8 mouse cellular contexts compared by ENCODE assay signal in the genomic region with DNA sequence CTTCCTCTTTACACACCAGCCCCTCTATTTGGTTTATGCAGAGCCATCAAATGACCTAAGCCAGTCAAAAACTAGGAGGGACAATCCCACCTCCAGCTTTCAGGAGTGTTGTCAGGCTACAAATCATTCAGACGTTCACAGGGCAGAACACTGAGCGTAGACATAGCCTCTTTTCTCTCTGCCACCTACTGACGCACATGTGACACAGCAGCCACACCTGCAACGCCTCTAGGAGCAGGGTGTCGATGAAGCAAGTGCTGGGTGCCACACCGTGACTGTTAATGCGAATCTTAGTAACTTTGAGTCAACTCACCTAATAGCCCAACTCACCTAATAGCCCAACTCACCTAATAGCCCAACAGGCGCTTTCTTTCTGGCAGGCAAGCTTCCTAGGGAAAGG. TPM values are rescaled to one million over a fixed set of nuclear protein-coding genes. Genes with fewer than 3 reads are reported as not detected.
DNase-seq lines count a peak whose midpoint lies in the region; ATAC-seq lines count a peak whose summit lies in the region.

No protein-coding gene starts in this region.

- no peak for ATAC-seq in limb, embryonic 12.5 days (ENCODE audit: insufficient number of reproducible peaks, insufficient read depth, low FRiP score, low TSS enrichment, low read depth)
- no peak for ATAC-seq in midbrain, embryonic 12.5 days (ENCODE audit: low FRiP score, low read depth)

- peak; percentile 42 for DNase-seq in left cerebral cortex, postnatal 4 days
- DNase-seq in left cerebral cortex, adult 9 months (ENCODE audit: low spot score in 2 of 2), result no peak
- DNase-seq in embryo, embryonic 11 days, result peak; percentile 54
- DNase-seq in heart, postnatal 14 days, result peak; percentile 12 to 53
- DNase-seq in thymus, postnatal 10 days (ENCODE audit: low spot score in 2 of 2), result peak; percentile 61 to 66
- DNase-seq in urinary bladder, adult 18-20 months (ENCODE audit: low spot score in 2 of 2), result no peak

- intact Hi-C loops in left cerebral cortex, postnatal 4 days (cut with DNase I), result loop anchor here (5.0 kb wide), 1 partner anchor 187 kb away; no protein-coding TSS in a partner anchor
- intact Hi-C loops in heart, postnatal 14 days (cut with DNase I), result loop anchor here (2.0 kb wide), 1 partner anchor 32 kb away; no protein-coding TSS in a partner anchor

- H3K4me1 ChIP-seq in limb, embryonic 12.5 days (replicated peaks), result peaks cover 25% of the 10 kb centered on the region
- H3K4me1 ChIP-seq in midbrain, embryonic 12.5 days, result peaks cover 23% of the 10 kb centered on the region

- H3K27me3 ChIP-seq in limb, embryonic 12.5 days, result no peaks in the 10 kb centered on the region
- H3K27me3 ChIP-seq in midbrain, embryonic 12.5 days, result no peaks in the 10 kb centered on the region

- peak overlapping the region; percentile 85 for H3K4me2 ChIP-seq in limb, embryonic 12.5 days
- H3K4me2 ChIP-seq in midbrain, embryonic 12.5 days (replicated peaks), result peak overlapping the region; percentile 84

- H3K9me3 ChIP-seq in limb, embryonic 12.5 days, result no peaks in the 10 kb centered on the region
- no peaks in the 10 kb centered on the region for H3K9me3 ChIP-seq in midbrain, embryonic 12.5 days

- WGBS in limb, embryonic 12.5 days, result 8% methylated on average over 8 of the region's 8 CpGs
- WGBS in midbrain, embryonic 12.5 days, result 9% methylated on average over 8 of the region's 8 CpGs

- peak overlapping the region; percentile 95 for H3K4me3 ChIP-seq in limb, embryonic 12.5 days (replicated peaks)
- H3K4me3 ChIP-seq in midbrain, embryonic 12.5 days, result peak overlapping the region; percentile 94

- H3K9ac ChIP-seq in limb, embryonic 12.5 days (replicated peaks), result peak overlapping the region; percentile 94
- peak overlapping the region; percentile 96 for H3K9ac ChIP-seq in midbrain, embryonic 12.5 days (replicated peaks)

- H3K36me3 ChIP-seq in limb, embryonic 12.5 days, result peaks cover 50% of the 10 kb centered on the region
- peaks cover 38% of the 10 kb centered on the region for H3K36me3 ChIP-seq in midbrain, embryonic 12.5 days

- H3K27ac ChIP-seq in limb, embryonic 12.5 days, result no peak overlapping the region
- peak overlapping the region; percentile 8; the same call in 1 of the 2 replicates for H3K27ac ChIP-seq in midbrain, embryonic 12.5 days (replicated peaks)

RNA-seq across cellular contexts. Expression of a gene that starts 10.8 kb away (rescaled TPM):
- 10 to 100 TPM; 81.8 to 85.1 TPM for total RNA-seq in left cerebral cortex, postnatal 4 days (2021)
- 10 to 100 TPM; 15.4 to 17.0 TPM for total RNA-seq in heart, postnatal 14 days (2021)
- 61.7 and 66.3 TPM in 2 replicates for polyA plus RNA-seq in limb, embryonic 12.5 days (2016; fragmentation: Nextera tagmentation; extraction: Ambion mirVana)
- polyA plus RNA-seq in midbrain, embryonic 12.5 days (2016; fragmentation: Nextera tagmentation; extraction: Ambion mirVana), result 75.1 and 77.5 TPM in 2 replicates

RNA-seq across cellular contexts. Expression of a gene that starts 32.0 kb away (rescaled TPM):
- total RNA-seq in left cerebral cortex, postnatal 4 days (2021), result not detected
- not detected for total RNA-seq in heart, postnatal 14 days (2021)
- polyA plus RNA-seq in limb, embryonic 12.5 days (2016; fragmentation: Nextera tagmentation; extraction: Ambion mirVana), result not detected in 2 replicates
- not detected in 2 replicates for polyA plus RNA-seq in midbrain, embryonic 12.5 days (2016; fragmentation: Nextera tagmentation; extraction: Ambion mirVana)

RNA-seq across cellular contexts. Expression of a gene that starts 34.9 kb away (rescaled TPM):
- 1 to 10 TPM; 2.8 to 3.9 TPM for total RNA-seq in left cerebral cortex, postnatal 4 days (2021)
- total RNA-seq in heart, postnatal 14 days (2021), result 10 to 100 TPM; 47.8 to 51.8 TPM
- polyA plus RNA-seq in limb, embryonic 12.5 days (2016; fragmentation: Nextera tagmentation; extraction: Ambion mirVana), result 17.1 and 18.4 TPM in 2 replicates
- polyA plus RNA-seq in midbrain, embryonic 12.5 days (2016; fragmentation: Nextera tagmentation; extraction: Ambion mirVana), result 6.9 and 9.6 TPM in 2 replicates

RNA-seq across cellular contexts. Expression of a gene that starts 52.6 kb away (rescaled TPM):
- total RNA-seq in left cerebral cortex, postnatal 4 days (2021), result not detected
- total RNA-seq in heart, postnatal 14 days (2021), result not detected
- polyA plus RNA-seq in limb, embryonic 12.5 days (2016; fragmentation: Nextera tagmentation; extraction: Ambion mirVana), result 0.31 TPM in 1 of 2 replicates, not detected in the other
- polyA plus RNA-seq in midbrain, embryonic 12.5 days (2016; fragmentation: Nextera tagmentation; extraction: Ambion mirVana), result not detected in 2 replicates

RNA-seq across cellular contexts. Expression of a gene that starts 59.3 kb away (rescaled TPM):
- 10 to 100 TPM; 73.0 to 78.3 TPM for total RNA-seq in left cerebral cortex, postnatal 4 days (2021)
- 100 to 1,000 TPM; 224 to 237 TPM for total RNA-seq in heart, postnatal 14 days (2021)
- 77.4 and 82.1 TPM in 2 replicates for polyA plus RNA-seq in limb, embryonic 12.5 days (2016; fragmentation: Nextera tagmentation; extraction: Ambion mirVana)
- polyA plus RNA-seq in midbrain, embryonic 12.5 days (2016; fragmentation: Nextera tagmentation; extraction: Ambion mirVana), result 50.4 and 64.8 TPM in 2 replicates

Comparison
In these comparisons a context has a peak if more than half of its experiments do, and no peak if none do; other contexts are left out.
1. DNase-seq: peak in left cerebral cortex, postnatal 4 days (single experiment), embryo, embryonic 11 days (single experiment), heart, postnatal 14 days (2 of 2) and thymus, postnatal 10 days (2 of 2); none in left cerebral cortex, adult 9 months (0 of 2) and urinary bladder, adult 18-20 months (0 of 2).
2. RNA of a gene that starts 10.8 kb away (total RNA-seq): 81.8 to 85.1 TPM in left cerebral cortex, postnatal 4 days; 15.4 to 17.0 TPM in heart, postnatal 14 days; every median in the first group is over 4 times any median in the second.
3. RNA of a gene that starts 34.9 kb away (total RNA-seq): 47.8 to 51.8 TPM in heart, postnatal 14 days; 2.8 to 3.9 TPM in left cerebral cortex, postnatal 4 days; every median in the first group is over 4 times any median in the second.